Mouse (Mus musculus) kidney, adult 2 months (tissue): ENCODE data around the gene Hs6st1.

Source experiments
- CTCF ChIP-seq: fragments of 200-500 bp; conservative IDR thresholded peaks from 2 replicates; pipeline ENCODE4 v1.5.1; 2011; ENCODE audit warnings: low read depth, mild to moderate bottlenecking, control low read depth, low read length, moderate library complexity, mixed read lengths; ENCODE audit not compliant: insufficient read depth, insufficient read length
- POLR2A ChIP-seq: fragments of 200-500 bp; IDR thresholded peaks from one replicate; pipeline ENCODE4 v1.6.1; 2011; ENCODE audit warnings: low read depth, low read length, control low read depth

DNA sequence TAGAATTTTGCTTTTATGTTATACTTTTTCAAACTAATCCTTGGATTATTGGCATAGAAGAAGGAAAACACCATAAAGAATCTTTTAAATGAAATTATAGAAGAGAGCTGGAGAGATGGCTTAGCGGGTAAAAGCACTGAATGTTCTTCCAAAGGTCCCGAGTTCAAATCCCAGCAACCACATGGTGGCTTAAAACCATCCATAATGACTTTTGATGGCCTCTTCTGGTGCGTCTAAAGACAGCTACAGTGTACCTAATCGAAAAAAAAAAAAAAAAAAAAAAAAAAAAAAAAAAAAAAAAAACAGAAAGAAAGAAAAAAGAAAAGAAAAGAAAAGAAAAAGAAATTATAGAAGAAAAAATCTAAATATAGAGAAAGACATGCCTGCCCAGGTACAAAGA is 23.9 kb upstream of the Hs6st1 start:
- TF ChIP-seq CTCF (no peak), POLR2A (no peak)
